Mouse (Mus musculus) olfactory bulb, adult 2 months (tissue): ENCODE results near the gene Siglech.

Experiments
- CTCF ChIP-seq: fragments of 200-500 bp; IDR thresholded peaks from 2 replicates; pipeline ENCODE4 v1.5.1; 2012; ENCODE audit warnings: low read depth, mild to moderate bottlenecking, low read length, moderate library complexity; ENCODE audit not compliant: insufficient read depth
- POLR2A ChIP-seq: fragments of 200-500 bp; IDR thresholded peaks from 2 replicates; pipeline ENCODE4 v1.6.1; 2012; ENCODE audit warnings: mild to moderate bottlenecking, low read depth, low read length, moderate library complexity; ENCODE audit not compliant: insufficient read depth

- no peak for TF ChIP-seq CTCF
- no peak for TF ChIP-seq POLR2A
Measured at GRCm38 (mm10) chr7:55743614-55744267, 24.2 kb upstream of the Siglech start.
